Mouse (Mus musculus): Measurements from ENCODE around the gene Gmps. TPM values are rescaled to one million over a fixed set of nuclear protein-coding genes. Genes with fewer than 3 reads are reported as not detected.

The Gmps gene
- polyA plus RNA-seq, 1 experiment from 2014 or later = 46.4 TPM

Other genes with a start within 250 kb of the Gmps start
- gene Plch1, start 76.6 kb upstream of the Gmps start, polyA plus RNA-seq (2015; fragmentation: Nextera tagmentation; extraction: Ambion mirVana) = 11.4 and 12.1 TPM in 2 replicates
- 5.5 and 6.1 TPM in 2 replicates for gene E130311K13Rik, start 46.6 kb upstream of the Gmps start, polyA plus RNA-seq (2015; fragmentation: Nextera tagmentation; extraction: Ambion mirVana)
- gene Slc33a1, start 11.3 kb upstream of the Gmps start, polyA plus RNA-seq (2015; fragmentation: Nextera tagmentation; extraction: Ambion mirVana) = 31.6 and 36.7 TPM in 2 replicates
- gene Vmn2r1, start 105.4 kb downstream of the Gmps start, polyA plus RNA-seq (2015; fragmentation: Nextera tagmentation; extraction: Ambion mirVana) = 0.08 TPM in 1 of 2 replicates, not detected in the other
- not detected in 2 replicates for gene Vmn2r2, start 165.8 kb downstream of the Gmps start, polyA plus RNA-seq (2015; fragmentation: Nextera tagmentation; extraction: Ambion mirVana)

All from kidney, embryonic 16.5 days (tissue).